ENCODE assay signal across 7 mouse cellular contexts in genomic region chr14:11723876-11724275, GRCm38 (mm10).
"Had no signal": no experiment of that assay in that cellular context is flagged by ENCODE, and none has a peak within 500 bp of the region (broad histone marks: within the 10 kb centered on the region; RNA-seq: fewer than 3 reads in every experiment).

No protein-coding gene starts in this region.

- DNase-seq: lung, adult 2 months; lung, postnatal 14 days; lung, postnatal 36 days; right cerebral cortex, postnatal 14 days; thymus, adult 2 months; thymus, postnatal 25 days; thymus, postnatal 4 days had no signal
